Mouse (Mus musculus) stomach, postnatal 0 days (tissue): ENCODE results near the gene Lrrc45.

Experiments
- CTCF ChIP-seq: IDR thresholded peaks from 2 replicates; pipeline ENCODE4 v1.5.1; 2016; ENCODE audit warnings: antibody characterized with exemption, low read depth, mild to moderate bottlenecking, moderate library complexity
- EP300 ChIP-seq: optimal IDR thresholded peaks from 2 replicates; pipeline ENCODE3; 2016; ENCODE audit warnings: antibody characterized with exemption

- TF ChIP-seq CTCF (no peak), EP300 (no peak)
Observed at GRCm38 (mm10) chr11:120751606-120752005, 37.9 kb downstream of the Lrrc45 start.
